Mouse (Mus musculus): ENCODE measurements around the gene Elob. TPM values are rescaled to one million over a fixed set of nuclear protein-coding genes. Genes with fewer than 3 reads are reported as not detected.

Elob gene
- total and polyA plus RNA-seq, 2 experiments from 2014 or later: 1,027 to 1,526 TPM

DNA sequence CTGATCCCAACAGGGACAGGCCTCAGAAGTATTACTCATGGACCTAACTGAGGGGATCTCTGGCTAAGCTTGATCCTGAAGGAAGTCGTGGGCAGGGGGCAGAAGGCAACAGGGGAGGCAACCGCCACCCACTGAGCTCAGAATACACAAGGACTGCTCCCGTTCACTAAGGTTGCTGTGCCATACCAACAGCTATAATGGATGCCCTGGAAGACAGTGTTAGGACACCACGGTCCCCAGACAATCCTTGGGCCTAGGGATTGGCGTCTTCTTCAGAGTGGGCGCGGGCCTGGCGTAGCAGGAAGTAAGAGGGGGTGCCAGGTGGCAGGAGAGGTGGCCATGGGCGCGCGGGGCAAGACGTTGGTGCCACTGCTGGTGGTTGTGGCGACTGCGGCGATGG lies 38.8 kb upstream of the Elob start, which contains the start of gene Prss21:
Gene Prss21, plus strand, starts transcription at position 301 of the 400 bp plus-strand sequence.
- H3K4me3 ChIP-seq (ENCODE audit: low read depth, low read length): no peak within 1 kb of the TSS
- H3K27ac ChIP-seq (ENCODE audit: low read depth, low read length): no peak within 1 kb of the TSS
- no peaks in the 10 kb centered on the region for H3K9me3 ChIP-seq (ENCODE audit: low read length)
- no peaks in the 10 kb centered on the region for H3K27me3 ChIP-seq (ENCODE audit: insufficient read depth, low read length)
- 84% methylated on average over 15 of the region's 15 CpGs for WGBS
- H3K9ac ChIP-seq (replicated peaks; ENCODE audit: low read length, poor library complexity, severe bottlenecking): no peak within 1 kb of the TSS
- TF ChIP-seq CTCF (IDR thresholded peaks at IDR 0.05): no peak
- no peaks in the 10 kb centered on the region for H3K4me1 ChIP-seq (ENCODE audit: insufficient read depth, low read length)
- H3K36me3 ChIP-seq (ENCODE audit: insufficient read depth, low read length): no peaks in the 10 kb centered on the region
- DNase-seq (ENCODE audit: low spot score) (no peak), ATAC-seq (ENCODE audit: low FRiP score) (no peak)
- no peak within 1 kb of the TSS for H3K4me2 ChIP-seq (ENCODE audit: low read depth, low read length, poor library complexity, severe bottlenecking)

DNA sequence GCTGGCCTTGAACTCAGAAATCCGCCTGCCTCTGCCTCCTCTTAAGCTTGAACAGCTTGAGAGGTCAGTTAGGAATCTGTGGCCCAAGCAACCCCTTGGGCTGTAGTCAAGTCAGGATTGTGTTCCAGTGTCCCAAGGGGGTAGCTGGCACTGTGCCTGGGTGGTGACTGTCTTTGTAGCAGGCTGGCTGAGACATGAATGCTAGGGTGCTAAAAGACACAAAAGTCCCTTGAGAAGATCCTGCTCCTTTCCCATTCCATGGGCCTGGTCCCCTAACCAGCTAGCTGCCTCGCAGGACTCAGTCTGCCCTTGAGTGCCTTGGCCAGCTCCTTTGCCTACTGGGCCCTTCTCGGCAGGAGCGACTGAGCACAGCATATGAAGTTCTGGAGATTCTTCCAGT lies 34.0 kb upstream of the Elob start:
- TF ChIP-seq CTCF (IDR thresholded peaks at IDR 0.05): no peak

DNA sequence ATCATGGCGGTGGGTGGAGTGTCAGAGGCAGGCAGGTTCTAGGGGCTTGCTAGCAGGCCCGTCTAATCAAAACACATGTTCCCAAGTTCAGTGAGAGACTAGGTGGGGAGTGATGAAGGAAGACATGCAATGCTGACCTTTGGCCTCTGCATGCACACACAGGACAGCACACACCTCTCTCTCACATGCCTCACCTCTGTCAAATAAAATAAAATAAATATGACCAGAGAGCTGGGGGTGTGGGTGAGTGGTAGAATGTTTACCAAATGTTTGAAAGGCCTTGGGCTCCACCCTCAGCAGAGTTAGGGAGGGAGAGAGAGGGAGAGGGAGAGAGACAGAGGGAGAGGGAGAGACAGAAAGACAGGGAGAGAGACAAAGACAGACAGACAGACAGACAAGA lies 29.0 kb upstream of the Elob start:
- DNase-seq (ENCODE audit: low spot score): no peak
- no peak overlapping the region for H3K4me3 ChIP-seq (ENCODE audit: low read depth, low read length)
- no peaks in the 10 kb centered on the region for H3K4me1 ChIP-seq (ENCODE audit: insufficient read depth, low read length)
- no peak for TF ChIP-seq CTCF (IDR thresholded peaks at IDR 0.05)
- H3K4me2 ChIP-seq (ENCODE audit: low read depth, low read length, poor library complexity, severe bottlenecking): no peak overlapping the region
- H3K27me3 ChIP-seq (ENCODE audit: insufficient read depth, low read length): no peaks in the 10 kb centered on the region
- ATAC-seq (ENCODE audit: low FRiP score): no peak
- H3K36me3 ChIP-seq (ENCODE audit: insufficient read depth, low read length): no peaks in the 10 kb centered on the region
- H3K9me3 ChIP-seq (ENCODE audit: low read length): no peaks in the 10 kb centered on the region
- H3K9ac ChIP-seq (replicated peaks; ENCODE audit: low read length, poor library complexity, severe bottlenecking): no peak overlapping the region
- H3K27ac ChIP-seq (ENCODE audit: low read depth, low read length): no peak overlapping the region
- WGBS: 93% methylated on average over 2 of the region's 2 CpGs

More for the DNA sequence above, 34.0 kb upstream of the Elob start:
- no peak for DNase-seq (ENCODE audit: low spot score)
- no peaks in the 10 kb centered on the region for H3K27me3 ChIP-seq (ENCODE audit: insufficient read depth, low read length)
- H3K36me3 ChIP-seq (ENCODE audit: insufficient read depth, low read length): no peaks in the 10 kb centered on the region
- no peak for ATAC-seq (ENCODE audit: low FRiP score)
- no peak overlapping the region for H3K9ac ChIP-seq (replicated peaks; ENCODE audit: low read length, poor library complexity, severe bottlenecking)
- no peak overlapping the region for H3K27ac ChIP-seq (ENCODE audit: low read depth, low read length)
- H3K4me2 ChIP-seq (ENCODE audit: low read depth, low read length, poor library complexity, severe bottlenecking): no peak overlapping the region
- no peak overlapping the region for H3K4me3 ChIP-seq (ENCODE audit: low read depth, low read length)
- 93% methylated on average over 4 of the region's 4 CpGs for WGBS
- H3K4me1 ChIP-seq (ENCODE audit: insufficient read depth, low read length): no peaks in the 10 kb centered on the region
- H3K9me3 ChIP-seq (ENCODE audit: low read length): no peaks in the 10 kb centered on the region

DNA sequence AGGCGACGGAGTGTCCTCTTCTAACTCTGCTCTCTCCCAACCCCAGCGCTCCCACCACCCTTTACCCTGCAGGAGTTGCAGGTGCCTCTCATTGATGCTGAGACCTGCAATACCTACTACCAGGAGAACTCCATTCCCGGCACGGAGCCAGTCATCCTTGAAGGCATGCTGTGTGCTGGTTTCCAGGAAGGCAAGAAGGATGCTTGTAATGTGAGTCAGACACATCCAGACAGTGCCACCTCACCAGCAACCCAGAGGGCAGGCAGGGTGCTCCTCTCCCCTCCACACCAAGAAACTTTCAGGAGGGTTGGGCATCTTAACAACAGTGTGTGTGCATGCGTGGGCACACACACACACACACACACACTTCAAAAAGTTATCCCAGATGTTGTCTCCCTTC lies 28.3 kb upstream of the Elob start:
- no peak for TF ChIP-seq CTCF (IDR thresholded peaks at IDR 0.05)

DNA sequence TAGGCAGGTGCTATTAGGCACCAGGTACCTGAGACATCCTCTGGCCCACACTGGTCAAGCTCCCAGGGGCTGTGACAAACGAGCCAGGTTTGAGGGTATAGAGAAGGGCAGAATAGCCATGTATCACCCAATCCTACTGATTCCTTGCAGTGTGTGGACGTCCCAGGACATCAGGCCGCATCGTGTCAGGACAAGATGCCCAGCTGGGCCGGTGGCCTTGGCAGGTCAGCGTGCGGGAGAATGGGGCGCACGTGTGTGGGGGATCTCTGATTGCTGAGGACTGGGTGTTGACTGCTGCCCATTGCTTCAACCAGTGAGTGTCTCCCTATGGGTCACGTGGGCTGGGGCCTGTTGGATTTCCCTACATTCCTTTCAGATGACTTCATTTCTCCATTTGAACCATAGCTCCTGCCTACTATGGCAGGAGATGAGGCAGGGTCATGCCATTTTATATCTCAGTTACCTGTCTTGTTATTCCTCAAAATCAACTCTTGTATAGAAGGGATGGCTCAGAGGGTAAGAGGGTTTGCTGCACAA lies 25.4 kb upstream of the Elob start:
- TF ChIP-seq CTCF (IDR thresholded peaks at IDR 0.05): no peak
- no peak for ATAC-seq (ENCODE audit: low FRiP score)
- no peak overlapping the region for H3K4me3 ChIP-seq (ENCODE audit: low read depth, low read length)

More for the DNA sequence above, 28.3 kb upstream of the Elob start:
- H3K4me2 ChIP-seq (ENCODE audit: low read depth, low read length, poor library complexity, severe bottlenecking): no peak overlapping the region
- H3K36me3 ChIP-seq (ENCODE audit: insufficient read depth, low read length): no peaks in the 10 kb centered on the region
- no peak overlapping the region for H3K9ac ChIP-seq (replicated peaks; ENCODE audit: low read length, poor library complexity, severe bottlenecking)
- no peaks in the 10 kb centered on the region for H3K4me1 ChIP-seq (ENCODE audit: insufficient read depth, low read length)
- 88% methylated on average over 6 of the region's 6 CpGs for WGBS
- no peaks in the 10 kb centered on the region for H3K9me3 ChIP-seq (ENCODE audit: low read length)
- H3K4me3 ChIP-seq (ENCODE audit: low read depth, low read length): no peak overlapping the region
- no peak overlapping the region for H3K27ac ChIP-seq (ENCODE audit: low read depth, low read length)
- DNase-seq (ENCODE audit: low spot score): no peak
- ATAC-seq (ENCODE audit: low FRiP score): no peak
- no peaks in the 10 kb centered on the region for H3K27me3 ChIP-seq (ENCODE audit: insufficient read depth, low read length)

DNA sequence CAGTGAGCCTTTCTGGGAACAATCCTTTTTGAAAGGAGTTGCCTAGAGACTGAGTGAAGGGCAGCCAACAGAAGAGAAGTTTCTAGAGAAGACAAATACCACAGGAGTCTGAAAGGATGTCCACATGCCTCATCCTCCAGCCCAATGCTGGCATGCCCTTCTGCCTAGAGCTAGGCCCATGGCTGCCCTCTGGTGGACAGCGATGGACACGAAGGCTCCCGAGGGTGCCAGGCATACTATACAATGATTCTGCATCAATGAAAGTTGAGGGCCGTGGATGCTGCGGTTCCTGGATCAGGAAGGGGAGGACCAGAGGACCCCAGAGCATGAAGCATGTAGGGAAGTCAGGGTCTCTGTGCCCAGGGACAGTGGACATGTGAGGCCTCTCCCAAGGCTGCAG lies 24.4 kb upstream of the Elob start:
- DNase-seq (ENCODE audit: low spot score) (peak; percentile 47), ATAC-seq (ENCODE audit: low FRiP score) (no peak)
- no peaks in the 10 kb centered on the region for H3K27me3 ChIP-seq (ENCODE audit: insufficient read depth, low read length)
- no peak overlapping the region for H3K27ac ChIP-seq (ENCODE audit: low read depth, low read length)
- 35% methylated on average over 5 of the region's 5 CpGs for WGBS
- no peak overlapping the region for H3K4me3 ChIP-seq (ENCODE audit: low read depth, low read length)
- no peaks in the 10 kb centered on the region for H3K36me3 ChIP-seq (ENCODE audit: insufficient read depth, low read length)
- H3K9ac ChIP-seq (replicated peaks; ENCODE audit: low read length, poor library complexity, severe bottlenecking): no peak overlapping the region
- H3K9me3 ChIP-seq (ENCODE audit: low read length): no peaks in the 10 kb centered on the region
- no peak overlapping the region for H3K4me2 ChIP-seq (ENCODE audit: low read depth, low read length, poor library complexity, severe bottlenecking)
- no peaks in the 10 kb centered on the region for H3K4me1 ChIP-seq (ENCODE audit: insufficient read depth, low read length)
- peak; percentile 69 for TF ChIP-seq CTCF (IDR thresholded peaks at IDR 0.05)

More for the DNA sequence above, 25.4 kb upstream of the Elob start:
- no peak for DNase-seq (ENCODE audit: low spot score)
- no peaks in the 10 kb centered on the region for H3K36me3 ChIP-seq (ENCODE audit: insufficient read depth, low read length)
- H3K4me2 ChIP-seq (ENCODE audit: low read depth, low read length, poor library complexity, severe bottlenecking): no peak overlapping the region
- H3K9me3 ChIP-seq (ENCODE audit: low read length): no peaks in the 10 kb centered on the region
- no peaks in the 10 kb centered on the region for H3K27me3 ChIP-seq (ENCODE audit: insufficient read depth, low read length)
- 90% methylated on average over 10 of the region's 10 CpGs for WGBS
- H3K9ac ChIP-seq (replicated peaks; ENCODE audit: low read length, poor library complexity, severe bottlenecking): no peak overlapping the region
- H3K4me1 ChIP-seq (ENCODE audit: insufficient read depth, low read length): no peaks in the 10 kb centered on the region
- no peak overlapping the region for H3K27ac ChIP-seq (ENCODE audit: low read depth, low read length)
